Mouse (Mus musculus) myocyte (in vitro differentiated cells): ENCODE measurements around the gene Gpr61. TPM values are rescaled to one million over a fixed set of nuclear protein-coding genes. Genes with fewer than 3 reads are reported as not detected.

Experiments
- H3K27me3 ChIP-seq: one replicate; pipeline ENCODE4 v1.6.1; 2011; ENCODE audit not compliant: control insufficient read depth, insufficient read depth, insufficient read length
- H3K36me3 ChIP-seq: one replicate; pipeline ENCODE4 v1.6.1; 2011; ENCODE audit not compliant: control insufficient read depth, insufficient read depth
- H3K4me2 ChIP-seq: one replicate; pipeline ENCODE4 v1.6.1; 2011; ENCODE audit warnings: low read depth, control low read depth
- H3K4me3 ChIP-seq: one replicate; pipeline ENCODE4 v1.5.1; 2011; ENCODE audit warnings: mild to moderate bottlenecking, control low read depth, moderate library complexity
- H3K79me2 ChIP-seq: one replicate; pipeline ENCODE4 v1.6.1; 2011; ENCODE audit not compliant: control insufficient read depth, insufficient read depth
- H3ac ChIP-seq: one replicate; pipeline ENCODE4 v1.6.1; 2011; ENCODE audit not compliant: control insufficient read depth, insufficient read length
- CEBPB ChIP-seq: IDR thresholded peaks from 2 replicates; pipeline ENCODE4 v1.6.1; 2011; ENCODE audit warnings: mild to moderate bottlenecking, moderate library complexity; ENCODE audit not compliant: poor library complexity, insufficient read depth, severe bottlenecking
- E2F4 ChIP-seq: IDR thresholded peaks from one replicate; pipeline ENCODE4 v1.6.1; 2011; ENCODE audit warnings: mild to moderate bottlenecking, control low read depth, moderate library complexity; ENCODE audit not compliant: insufficient read depth
- MAX ChIP-seq: IDR thresholded peaks from one replicate; pipeline ENCODE4 v1.6.1; 2011; ENCODE audit warnings: low read depth, mild to moderate bottlenecking, control low read depth
- MYOD1 ChIP-seq, 3 experiments: IDR thresholded peaks; one replicate each; pipeline ENCODE4 v1.6.1; 2011; ENCODE audit warnings: control low read depth in 2 of 3, low read depth in 2 of 3, mild to moderate bottlenecking in 2 of 3, moderate library complexity in 1 of 3; ENCODE audit not compliant: insufficient read length in 2 of 3, control insufficient read depth in 1 of 3
- MYOG ChIP-seq, 3 experiments: IDR thresholded peaks; one replicate each; pipeline ENCODE4 v1.6.1; 2011; ENCODE audit warnings: control low read depth in 2 of 3, low read depth in 2 of 3, mild to moderate bottlenecking in 2 of 3; ENCODE audit not compliant: insufficient read length in 2 of 3, control insufficient read depth in 1 of 3, insufficient read depth in 1 of 3
- POLR2A ChIP-seq: IDR thresholded peaks from one replicate; pipeline ENCODE4 v1.6.1; 2011; ENCODE audit warnings: low read depth, mild to moderate bottlenecking, control low read depth, moderate library complexity; ENCODE audit not compliant: insufficient read length
- POLR2AphosphoS2 ChIP-seq: IDR thresholded peaks from one replicate; pipeline ENCODE4 v1.6.1; 2011; ENCODE audit warnings: low read depth, control low read depth; ENCODE audit not compliant: insufficient read length
- REST ChIP-seq: IDR thresholded peaks from one replicate; pipeline ENCODE4 v1.6.1; 2011; ENCODE audit warnings: mild to moderate bottlenecking, control low read depth, moderate library complexity; ENCODE audit not compliant: insufficient read depth, insufficient read length
- SRF ChIP-seq: IDR thresholded peaks from one replicate; pipeline ENCODE4 v1.6.1; 2011; ENCODE audit warnings: low read depth; ENCODE audit not compliant: control insufficient read depth, insufficient read length
- TCF12 ChIP-seq: IDR thresholded peaks from one replicate; pipeline ENCODE4 v1.6.1; 2011; ENCODE audit warnings: mild to moderate bottlenecking, control low read depth; ENCODE audit not compliant: poor library complexity, insufficient read depth, severe bottlenecking
- TCF3 ChIP-seq: IDR thresholded peaks from one replicate; pipeline ENCODE4 v1.6.1; 2011; ENCODE audit warnings: low read depth, control low read depth; ENCODE audit not compliant: insufficient read length
- USF1 ChIP-seq: IDR thresholded peaks from one replicate; pipeline ENCODE4 v1.6.1; 2011; ENCODE audit warnings: low read depth, mild to moderate bottlenecking, control low read depth, moderate library complexity
- polyA plus RNA-seq: library from polyadenylated mRNA; unstranded; fragments of >200 nt; fragmentation: generic; extraction: Trizol; gene quantifications from one replicate; pipeline ENCODE4 v1.2.1, GENCODE M21; 2012; ENCODE audit warnings: missing spikeins

Gene Gpr61
- polyA plus RNA-seq, 1 experiment = 0.06 TPM

GRCm38 (mm10) chr3:108131821-108132220 lies 22.9 kb downstream of the Gpr61 start:
- H3K4me2 ChIP-seq = no peak overlapping the region
- H3K4me3 ChIP-seq = no peak overlapping the region
- H3K79me2 ChIP-seq = peaks cover 99% of the 10 kb centered on the region
- H3K27me3 ChIP-seq = no peaks in the 10 kb centered on the region
- TF ChIP-seq E2F4 (no peak), MYOG (IDR thresholded peaks at IDR 0.05; ENCODE audit: control insufficient read depth in 1 of 3, insufficient read depth in 1 of 3, insufficient read length in 2 of 3, low read depth in 2 of 3) (no peak), POLR2A (no peak), TCF3 (no peak), CEBPB (no peak), POLR2AphosphoS2 (no peak), USF1 (no peak), MAX (no peak), SRF (no peak), TCF12 (no peak), MYOD1 (IDR thresholded peaks at IDR 0.05; ENCODE audit: control insufficient read depth in 1 of 3, insufficient read length in 2 of 3, low read depth in 2 of 3) (no peak), REST (no peak)
- no peaks in the 10 kb centered on the region for H3K36me3 ChIP-seq
- H3ac ChIP-seq = no peak overlapping the region

GRCm38 (mm10) chr3:108131216-108131615 lies 23.5 kb downstream of the Gpr61 start:
- Histone ChIP-seq H3K27me3 (no peaks in the 10 kb centered on the region), H3ac (no peak overlapping the region), H3K4me2 (no peak overlapping the region), H3K4me3 (no peak overlapping the region), H3K79me2 (peaks cover 99% of the 10 kb centered on the region), H3K36me3 (no peaks in the 10 kb centered on the region)
- TF ChIP-seq POLR2AphosphoS2 (no peak), CEBPB (no peak), SRF (no peak), POLR2A (no peak), MYOD1 (IDR thresholded peaks at IDR 0.05; ENCODE audit: control insufficient read depth in 1 of 3, insufficient read length in 2 of 3, low read depth in 2 of 3) (no peak), USF1 (no peak), TCF12 (no peak), MYOG (IDR thresholded peaks at IDR 0.05; ENCODE audit: control insufficient read depth in 1 of 3, insufficient read depth in 1 of 3, insufficient read length in 2 of 3, low read depth in 2 of 3) (no peak), MAX (no peak), REST (no peak), E2F4 (no peak), TCF3 (no peak)

- H3K79me2 ChIP-seq = peaks cover 98% of the 10 kb centered on the region
- no peaks in the 10 kb centered on the region for H3K27me3 ChIP-seq
- no peak overlapping the region for H3K4me3 ChIP-seq
- H3ac ChIP-seq = no peak overlapping the region
- TF ChIP-seq MYOD1 (IDR thresholded peaks at IDR 0.05; ENCODE audit: control insufficient read depth in 1 of 3, insufficient read length in 2 of 3, low read depth in 2 of 3) = no peak
- no peak for TF ChIP-seq REST
- TF ChIP-seq TCF3 = no peak
- no peak for TF ChIP-seq SRF
- TF ChIP-seq USF1 = no peak
- no peaks in the 10 kb centered on the region for H3K36me3 ChIP-seq
- no peak overlapping the region for H3K4me2 ChIP-seq
These were observed 24.9 kb downstream of the Gpr61 start for GRCm38 (mm10) chr3:108129804-108130203.

GRCm38 (mm10) chr3:108129367-108129766 lies 25.3 kb downstream of the Gpr61 start:
- Histone ChIP-seq H3K4me3 (no peak overlapping the region), H3K36me3 (no peaks in the 10 kb centered on the region), H3K27me3 (no peaks in the 10 kb centered on the region), H3K79me2 (peaks cover 94% of the 10 kb centered on the region), H3K4me2 (no peak overlapping the region), H3ac (no peak overlapping the region)
- TF ChIP-seq CEBPB (no peak), POLR2A (no peak), SRF (no peak), TCF12 (no peak), USF1 (no peak), MAX (no peak), E2F4 (no peak), MYOD1 (IDR thresholded peaks at IDR 0.05; ENCODE audit: control insufficient read depth in 1 of 3, insufficient read length in 2 of 3, low read depth in 2 of 3) (no peak), MYOG (IDR thresholded peaks at IDR 0.05; ENCODE audit: control insufficient read depth in 1 of 3, insufficient read depth in 1 of 3, insufficient read length in 2 of 3, low read depth in 2 of 3) (no peak), REST (no peak), TCF3 (no peak), POLR2AphosphoS2 (no peak)

GRCm38 (mm10) chr3:108128520-108128919 lies 26.2 kb downstream of the Gpr61 start:
- TF ChIP-seq TCF3 = no peak
- no peak for TF ChIP-seq CEBPB
- TF ChIP-seq REST = no peak
- TF ChIP-seq USF1 = no peak
- TF ChIP-seq MYOG (IDR thresholded peaks at IDR 0.05; ENCODE audit: control insufficient read depth in 1 of 3, insufficient read depth in 1 of 3, insufficient read length in 2 of 3, low read depth in 2 of 3) = no peak
- TF ChIP-seq E2F4 = no peak
- no peak for TF ChIP-seq POLR2A
- no peak for TF ChIP-seq MAX
- TF ChIP-seq TCF12 = no peak
- TF ChIP-seq SRF = no peak
- TF ChIP-seq POLR2AphosphoS2 = no peak
- no peak for TF ChIP-seq MYOD1 (IDR thresholded peaks at IDR 0.05; ENCODE audit: control insufficient read depth in 1 of 3, insufficient read length in 2 of 3, low read depth in 2 of 3)
- peaks cover 86% of the 10 kb centered on the region for H3K79me2 ChIP-seq
- H3ac ChIP-seq = no peak overlapping the region
- no peaks in the 10 kb centered on the region for H3K27me3 ChIP-seq
- H3K4me2 ChIP-seq = no peak overlapping the region
- no peak overlapping the region for H3K4me3 ChIP-seq
- H3K36me3 ChIP-seq = peaks cover under 1% of the 10 kb centered on the region
